Mouse (Mus musculus) intestine, postnatal 0 days (tissue): ENCODE measurements around the gene 4933430I17Rik. TPM values are rescaled to one million over a fixed set of nuclear protein-coding genes. Genes with fewer than 3 reads are reported as not detected.

Experiments
- ATAC-seq: fragments of 200-750 bp; cut with Nextera tagmentation; 2 replicates; pipeline ENCODE4 v1.8.0; 2017; ENCODE audit warnings: mild to moderate bottlenecking, moderate TSS enrichment, moderate library complexity
- H3K27ac ChIP-seq: fragments of 300-500 bp; sonication (generic); 2 replicates; pipeline ENCODE4 v1.5.1; 2014; ENCODE audit warnings: mild to moderate bottlenecking, low read depth, low read length, moderate library complexity
- H3K27me3 ChIP-seq: fragments of 300-500 bp; sonication (generic); replicated peaks from 2 replicates; pipeline ENCODE4 v1.6.1; 2014; ENCODE audit warnings: low read length, mixed read lengths; ENCODE audit not compliant: control insufficient read depth, insufficient read depth
- H3K36me3 ChIP-seq: fragments of 300-500 bp; sonication (generic); 2 replicates; pipeline ENCODE4 v1.6.1; 2014; ENCODE audit warnings: mild to moderate bottlenecking, moderate library complexity; ENCODE audit not compliant: control insufficient read depth, insufficient read depth
- H3K4me1 ChIP-seq: fragments of 300-500 bp; sonication (generic); replicated peaks from 2 replicates; pipeline ENCODE4 v1.6.1; 2014; ENCODE audit warnings: antibody characterized with exemption, low read length, mixed read lengths; ENCODE audit not compliant: control insufficient read depth, insufficient read depth
- H3K4me2 ChIP-seq: fragments of 300-500 bp; sonication (generic); replicated peaks from 2 replicates; pipeline ENCODE4 v1.6.1; 2014; ENCODE audit warnings: low read depth, mild to moderate bottlenecking, moderate library complexity
- H3K4me3 ChIP-seq: fragments of 300-500 bp; sonication (generic); 2 replicates; pipeline ENCODE4 v1.5.1; 2014; ENCODE audit warnings: low read depth, low read length
- H3K9ac ChIP-seq: fragments of 300-500 bp; sonication (generic); 2 replicates; pipeline ENCODE4 v1.6.1; 2014; ENCODE audit warnings: mild to moderate bottlenecking, low read depth, low read length
- H3K9me3 ChIP-seq: fragments of 300-500 bp; sonication (generic); 2 replicates; pipeline ENCODE4 v1.6.1; 2016; ENCODE audit warnings: mixed run types; ENCODE audit not compliant: control insufficient read depth
- CTCF ChIP-seq: sonication (generic); IDR thresholded peaks from 2 replicates; pipeline ENCODE4 v1.5.1; 2016; ENCODE audit warnings: low read depth, mild to moderate bottlenecking, control low read depth, antibody characterized with exemption, moderate library complexity
- WGBS: fragments of 180-500 bp; shearing (Covaris S2); extraction: QIAGEN DNeasy Blood & Tissue Kit; methylation state at CpG from one replicate; pipeline ENCODE4 v1.1.7; 2014; 5-methylcytosine and 5-hydroxymethylcytosine counted together
- polyA plus RNA-seq: library from polyadenylated mRNA; unstranded; fragments of >200 nt; fragmentation: Nextera tagmentation; extraction: Ambion mirVana; gene quantifications from 2 replicates; pipeline ENCODE4 v1.2.1, GENCODE M21; 2015

Gene 4933430I17Rik
- polyA plus RNA-seq, 1 experiment from 2014 or later, result 0.27 TPM

DNA sequence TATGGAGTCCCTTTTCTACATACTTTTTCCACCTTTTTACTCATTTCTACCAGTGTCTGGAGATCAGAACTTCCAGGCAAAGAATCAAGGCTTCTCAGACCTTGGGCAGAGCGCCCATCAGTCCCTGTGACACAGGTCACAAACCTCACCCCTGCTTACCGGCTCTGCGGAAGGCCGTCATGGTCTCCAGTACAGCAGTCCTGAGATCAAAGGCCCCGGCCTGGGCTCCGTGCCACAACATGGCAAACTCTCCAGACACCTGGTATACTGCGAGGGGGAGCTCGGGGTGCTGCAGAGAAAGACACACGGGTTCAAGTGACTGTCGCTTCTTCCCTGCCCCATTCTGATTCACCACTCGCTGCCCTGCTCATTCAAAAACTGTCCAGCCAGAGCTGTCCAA is 15.2 kb upstream of the 4933430I17Rik start:
- Histone ChIP-seq H3K4me3 (no peak overlapping the region), H3K9me3 (no peaks in the 10 kb centered on the region), H3K4me1 (no peaks in the 10 kb centered on the region), H3K36me3 (peaks cover 73% of the 10 kb centered on the region), H3K27me3 (no peaks in the 10 kb centered on the region), H3K4me2 (no peak overlapping the region), H3K9ac (no peak overlapping the region), H3K27ac (no peak overlapping the region)
- no peak for ATAC-seq
- 90% methylated on average over 11 of the region's 11 CpGs for WGBS
- no peak for TF ChIP-seq CTCF

DNA sequence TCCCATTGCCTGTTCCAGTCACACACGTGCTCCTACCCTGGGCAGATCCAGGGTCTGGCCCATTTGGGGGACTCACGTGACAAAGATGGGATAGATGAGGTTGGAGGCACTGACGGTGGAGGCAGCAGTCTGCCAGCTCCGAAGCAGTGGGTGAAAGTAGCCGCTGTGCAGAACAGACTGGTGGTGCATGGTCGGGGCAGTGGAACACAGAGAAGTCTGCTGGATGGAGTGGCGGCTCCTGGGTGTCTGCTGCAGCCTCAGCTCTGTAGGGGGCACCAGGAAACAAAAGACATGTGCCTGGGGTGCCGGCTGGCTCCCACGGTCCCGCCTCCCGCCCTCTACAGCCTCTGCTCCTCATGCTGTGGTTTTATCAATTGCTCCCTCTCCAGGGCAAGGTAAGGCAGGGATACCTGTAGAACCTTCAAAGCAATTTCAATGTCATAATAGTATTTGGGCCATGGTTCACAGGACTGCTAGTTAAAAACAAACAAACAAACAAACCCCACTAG is 11.1 kb upstream of the 4933430I17Rik start:
- Histone ChIP-seq H3K4me1 (peaks cover 11% of the 10 kb centered on the region), H3K27ac (no peak overlapping the region), H3K4me2 (no peak overlapping the region), H3K36me3 (peaks cover 52% of the 10 kb centered on the region), H3K27me3 (no peaks in the 10 kb centered on the region), H3K9me3 (no peaks in the 10 kb centered on the region), H3K9ac (no peak overlapping the region), H3K4me3 (no peak overlapping the region)
- TF ChIP-seq CTCF, result no peak; the same call in 1 of the 2 replicates
- 58% methylated on average over 11 of the region's 11 CpGs for WGBS
- ATAC-seq, result no peak

DNA sequence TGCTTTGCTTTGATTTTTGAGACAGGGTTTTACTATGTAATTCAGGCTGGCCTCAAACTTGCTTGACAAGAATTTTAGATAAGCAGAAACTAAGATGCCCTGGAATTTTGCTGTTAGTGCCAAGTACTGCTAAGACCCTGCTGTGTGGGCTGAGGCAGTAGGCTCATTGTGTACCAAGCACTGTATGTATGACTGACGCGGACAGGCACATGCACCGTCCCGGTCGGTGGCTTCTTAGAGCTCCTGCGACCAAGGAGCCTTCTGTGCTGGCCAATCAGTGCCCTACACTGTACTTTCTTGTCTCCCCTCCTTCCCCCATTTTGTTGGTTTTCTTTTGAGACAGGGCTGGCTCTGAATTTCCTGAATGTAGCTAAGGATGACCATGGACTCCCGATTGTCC is 10.2 kb upstream of the 4933430I17Rik start:
- WGBS, result 71% methylated on average over 7 of the region's 7 CpGs
- Histone ChIP-seq H3K4me3 (no peak overlapping the region), H3K9me3 (no peaks in the 10 kb centered on the region), H3K9ac (no peak overlapping the region), H3K27me3 (no peaks in the 10 kb centered on the region), H3K27ac (no peak overlapping the region), H3K4me2 (no peak overlapping the region), H3K36me3 (peaks cover 43% of the 10 kb centered on the region), H3K4me1 (peaks cover 11% of the 10 kb centered on the region)
- no peak for ATAC-seq
- TF ChIP-seq CTCF, result no peak

GRCm38 (mm10) chr4:62515490-62515889 is 9.7 kb upstream of the 4933430I17Rik start:
- Histone ChIP-seq H3K4me2 (peak overlapping the region; percentile 89; the same call in 1 of the 2 replicates), H3K27me3 (no peaks in the 10 kb centered on the region), H3K4me3 (no peak overlapping the region), H3K4me1 (peaks cover 11% of the 10 kb centered on the region), H3K27ac (no peak overlapping the region; the same call in 1 of the 2 replicates), H3K9me3 (no peaks in the 10 kb centered on the region), H3K9ac (0 out of 2 replicates have a peak overlapping the region, but pooled peaks have one; percentile 3), H3K36me3 (peaks cover 38% of the 10 kb centered on the region)
- TF ChIP-seq CTCF, result no peak
- no peak for ATAC-seq
- 65% methylated on average over 3 of the region's 3 CpGs for WGBS

DNA sequence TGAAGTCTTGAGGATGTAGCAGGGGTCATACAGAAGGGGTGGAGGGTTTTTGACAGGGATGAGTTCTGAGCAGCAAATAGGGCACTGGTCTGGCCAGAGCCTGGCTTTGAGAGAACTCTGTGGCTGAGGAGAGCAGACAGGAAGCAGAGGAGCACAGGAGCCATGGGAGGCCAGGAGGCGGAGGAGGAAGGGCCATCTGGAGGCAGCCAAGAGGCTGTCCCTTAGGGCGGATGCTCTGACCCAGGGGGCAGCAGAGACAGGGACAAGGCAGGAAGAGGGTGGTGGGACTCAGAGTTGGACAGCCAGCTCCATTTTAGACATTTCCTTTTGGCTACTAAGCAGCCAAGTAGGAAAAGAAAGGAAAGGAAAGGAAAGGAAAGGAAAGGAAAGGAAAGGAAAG is 9.1 kb upstream of the 4933430I17Rik start:
- no peak for ATAC-seq
- no peak overlapping the region for H3K4me3 ChIP-seq
- peak; percentile 48 for TF ChIP-seq CTCF
- H3K9me3 ChIP-seq, result no peaks in the 10 kb centered on the region
- H3K9ac ChIP-seq, result 0 out of 2 replicates have a peak overlapping the region, but pooled peaks have one; percentile 3
- no peaks in the 10 kb centered on the region for H3K27me3 ChIP-seq
- peaks cover 11% of the 10 kb centered on the region for H3K4me1 ChIP-seq
- peak overlapping the region; percentile 89; the same call in 1 of the 2 replicates for H3K4me2 ChIP-seq
- peak overlapping the region; percentile 82; the same call in 1 of the 2 replicates for H3K27ac ChIP-seq
- peaks cover 32% of the 10 kb centered on the region for H3K36me3 ChIP-seq
- WGBS, result 17% methylated on average over 2 of the region's 2 CpGs

GRCm38 (mm10) chr4:62516579-62516978 is 8.6 kb upstream of the 4933430I17Rik start:
- Histone ChIP-seq H3K9ac (no peak overlapping the region), H3K4me1 (peaks cover 11% of the 10 kb centered on the region), H3K36me3 (peaks cover 27% of the 10 kb centered on the region), H3K27me3 (no peaks in the 10 kb centered on the region), H3K27ac (peak overlapping the region; percentile 82), H3K9me3 (no peaks in the 10 kb centered on the region), H3K4me3 (no peak overlapping the region), H3K4me2 (peak overlapping the region; percentile 89)
- WGBS, result 24% methylated on average over 1 of the region's 1 CpGs
- no peak for TF ChIP-seq CTCF
- peak; percentile 35; the same call in 1 of the 2 replicates for ATAC-seq

GRCm38 (mm10) chr4:62517046-62517445 is 8.1 kb upstream of the 4933430I17Rik start:
- Histone ChIP-seq H3K4me1 (peaks cover 11% of the 10 kb centered on the region), H3K9me3 (no peaks in the 10 kb centered on the region), H3K27me3 (no peaks in the 10 kb centered on the region), H3K27ac (peak overlapping the region; percentile 82), H3K36me3 (peaks cover 22% of the 10 kb centered on the region), H3K4me3 (no peak overlapping the region), H3K4me2 (peak overlapping the region; percentile 89), H3K9ac (no peak overlapping the region)
- peak; percentile 25 for ATAC-seq
- 45% methylated on average over 8 of the region's 8 CpGs for WGBS
- no peak for TF ChIP-seq CTCF
